Mouse (Mus musculus): ENCODE data around the gene Racgap1. TPM values are rescaled to one million over a fixed set of nuclear protein-coding genes. Genes with fewer than 3 reads are reported as not detected.

The Racgap1 gene
- polyA plus RNA-seq, 1 experiment from 2014 or later, result 31.9 TPM

- DNase-seq, result no peak
- Histone ChIP-seq H3K4me1 (ENCODE audit: insufficient read depth) (peaks cover 19% of the 10 kb centered on the region), H3K4me2 (ENCODE audit: low read depth, low read length) (no peak overlapping the region), H3K36me3 (replicated peaks; ENCODE audit: insufficient read depth, low read length) (no peaks in the 10 kb centered on the region), H3K4me3 (ENCODE audit: low read depth, low read length) (no peak overlapping the region), H3K27ac (ENCODE audit: low read depth) (no peak overlapping the region), H3K9me3 (ENCODE audit: low read length) (no peaks in the 10 kb centered on the region), H3K27me3 (ENCODE audit: insufficient read depth, low read length) (peaks cover 89% of the 10 kb centered on the region), H3K9ac (replicated peaks) (no peak overlapping the region)
- no peak for ATAC-seq
- 54% methylated on average over 6 of the region's 6 CpGs for WGBS (ENCODE audit: insufficient replicate concordance)
- TF ChIP-seq CTCF (IDR thresholded peaks at IDR 0.05; ENCODE audit: low read depth), result no peak
- no peak for TF ChIP-seq EP300 (IDR thresholded peaks at IDR 0.05; ENCODE audit: low read depth)
Observed at GRCm38 (mm10) chr15:99585741-99586140, 65.7 kb downstream of the Racgap1 start.

- 2% methylated on average over 24 of the region's 24 CpGs for WGBS (ENCODE audit: insufficient replicate concordance)
- Histone ChIP-seq H3K4me2 (ENCODE audit: low read depth, low read length) (peak overlapping the region; percentile 56), H3K4me3 (ENCODE audit: low read depth, low read length) (peak overlapping the region; percentile 31), H3K36me3 (replicated peaks; ENCODE audit: insufficient read depth, low read length) (no peaks in the 10 kb centered on the region), H3K4me1 (ENCODE audit: insufficient read depth) (peaks cover 16% of the 10 kb centered on the region), H3K27me3 (ENCODE audit: insufficient read depth, low read length) (peaks cover 84% of the 10 kb centered on the region), H3K9ac (replicated peaks) (no peak overlapping the region), H3K27ac (ENCODE audit: low read depth) (no peak overlapping the region), H3K9me3 (ENCODE audit: low read length) (no peaks in the 10 kb centered on the region)
- TF ChIP-seq CTCF (IDR thresholded peaks at IDR 0.05; ENCODE audit: low read depth), result no peak
- TF ChIP-seq EP300 (IDR thresholded peaks at IDR 0.05; ENCODE audit: low read depth), result no peak
- DNase-seq (no peak), ATAC-seq (no peak)
Observed at GRCm38 (mm10) chr15:99584407-99585202, 66.9 kb downstream of the Racgap1 start.

- TF ChIP-seq EP300 (IDR thresholded peaks at IDR 0.05; ENCODE audit: low read depth), result no peak
- TF ChIP-seq CTCF (IDR thresholded peaks at IDR 0.05; ENCODE audit: low read depth), result no peak
- Histone ChIP-seq H3K4me3 (ENCODE audit: low read depth, low read length) (peak overlapping the region; percentile 31), H3K27me3 (ENCODE audit: insufficient read depth, low read length) (peaks cover 78% of the 10 kb centered on the region), H3K4me2 (ENCODE audit: low read depth, low read length) (peak overlapping the region; percentile 56), H3K27ac (ENCODE audit: low read depth) (no peak overlapping the region), H3K9ac (replicated peaks) (no peak overlapping the region), H3K36me3 (replicated peaks; ENCODE audit: insufficient read depth, low read length) (no peaks in the 10 kb centered on the region), H3K9me3 (ENCODE audit: low read length) (no peaks in the 10 kb centered on the region), H3K4me1 (ENCODE audit: insufficient read depth) (peaks cover 16% of the 10 kb centered on the region)
- 4% methylated on average over 50 of the region's 54 CpGs for WGBS (ENCODE audit: insufficient replicate concordance)
- no peak for DNase-seq
- peak; percentile 12; the same call in 1 of the 2 replicates for ATAC-seq
Observed at GRCm38 (mm10) chr15:99583463-99584344, 67.8 kb downstream of the Racgap1 start.

GRCm38 (mm10) chr15:99578802-99579485 is 72.5 kb downstream of the Racgap1 start, which contains the start of gene Aqp2:
Gene Aqp2, plus strand, starts transcription at chr15:99579055.
- ATAC-seq, result no peak
- H3K9ac ChIP-seq (replicated peaks), result no peak within 1 kb of the TSS
- H3K36me3 ChIP-seq (replicated peaks; ENCODE audit: insufficient read depth, low read length), result no peaks in the 10 kb centered on the region
- WGBS (ENCODE audit: insufficient replicate concordance), result 78% methylated on average over 26 of the region's 26 CpGs
- H3K9me3 ChIP-seq (ENCODE audit: low read length), result no peaks in the 10 kb centered on the region
- no peak for TF ChIP-seq CTCF (IDR thresholded peaks at IDR 0.05; ENCODE audit: low read depth)
- TF ChIP-seq EP300 (IDR thresholded peaks at IDR 0.05; ENCODE audit: low read depth), result no peak
- H3K4me3 ChIP-seq (ENCODE audit: low read depth, low read length), result no peak within 1 kb of the TSS
- no peak within 1 kb of the TSS for H3K27ac ChIP-seq (ENCODE audit: low read depth)
- H3K4me2 ChIP-seq (ENCODE audit: low read depth, low read length), result no peak within 1 kb of the TSS
- H3K4me1 ChIP-seq (ENCODE audit: insufficient read depth), result peaks cover 5% of the 10 kb centered on the region; the same call in 1 of the 2 replicates
- DNase-seq, result no peak
- H3K27me3 ChIP-seq (ENCODE audit: insufficient read depth, low read length), result peaks cover 44% of the 10 kb centered on the region

Other genes with a start within 250 kb of the Racgap1 start
- gene Nckap5l, start 193.9 kb downstream of the Racgap1 start, polyA plus RNA-seq (2015; fragmentation: Nextera tagmentation; extraction: Ambion mirVana), result 0.49 and 0.53 TPM in 2 replicates
- 4.7 and 4.9 TPM in 2 replicates for gene Bcdin3d, start 176.9 kb downstream of the Racgap1 start, polyA plus RNA-seq (2015; fragmentation: Nextera tagmentation; extraction: Ambion mirVana)
- gene Faim2, start 123.5 kb downstream of the Racgap1 start, polyA plus RNA-seq (2015; fragmentation: Nextera tagmentation; extraction: Ambion mirVana), result not detected in 2 replicates
- gene Aqp2, start 72.6 kb downstream of the Racgap1 start, polyA plus RNA-seq (2015; fragmentation: Nextera tagmentation; extraction: Ambion mirVana), result not detected in 2 replicates
- 0.14 TPM in 1 of 2 replicates, not detected in the other for gene Aqp5, start 60.9 kb downstream of the Racgap1 start, polyA plus RNA-seq (2015; fragmentation: Nextera tagmentation; extraction: Ambion mirVana)
- not detected in 2 replicates for gene Aqp6, start 50.3 kb downstream of the Racgap1 start, polyA plus RNA-seq (2015; fragmentation: Nextera tagmentation; extraction: Ambion mirVana)
- 0.38 and 0.54 TPM in 2 replicates for gene Asic1, start 18.7 kb upstream of the Racgap1 start, polyA plus RNA-seq (2015; fragmentation: Nextera tagmentation; extraction: Ambion mirVana)
- 4.7 and 5.3 TPM in 2 replicates for gene Smarcd1, start 50.5 kb upstream of the Racgap1 start, polyA plus RNA-seq (2015; fragmentation: Nextera tagmentation; extraction: Ambion mirVana)
- gene Gm17349, start 53.8 kb upstream of the Racgap1 start, polyA plus RNA-seq (2015; fragmentation: Nextera tagmentation; extraction: Ambion mirVana), result 1.3 and 2.9 TPM in 2 replicates
- gene Gpd1, start 65.9 kb upstream of the Racgap1 start, polyA plus RNA-seq (2015; fragmentation: Nextera tagmentation; extraction: Ambion mirVana), result 147 and 150 TPM in 2 replicates
- gene Cox14, start 74.0 kb upstream of the Racgap1 start, polyA plus RNA-seq (2015; fragmentation: Nextera tagmentation; extraction: Ambion mirVana), result 111 and 117 TPM in 2 replicates
- gene Cers5, start 121.2 kb upstream of the Racgap1 start, polyA plus RNA-seq (2015; fragmentation: Nextera tagmentation; extraction: Ambion mirVana), result 6.7 and 7.0 TPM in 2 replicates
- 14.8 and 15.0 TPM in 2 replicates for gene Lima1, start 223.8 kb upstream of the Racgap1 start, polyA plus RNA-seq (2015; fragmentation: Nextera tagmentation; extraction: Ambion mirVana)

Measured in liver, postnatal 0 days (tissue).